Mouse (Mus musculus) CH12F3 (cell line): ENCODE measurements around the gene Med18.
"Not testable (repeated sequence)": the region's sequence is repeated elsewhere in the genome, so short reads cannot be mapped to it uniquely, and the experiment has no call there.

Experiments
- in situ Hi-C: fragments of 300-500 bp; cut with MboI; formaldehyde crosslinking; loops from 2 replicates; pipeline ENCODE4 v1.14.3; 2020; ENCODE audit warnings: low sequenced_read_pairs

Gene Med18

GRCm38 (mm10) chr4:132482956-132483608, 19.4 kb upstream of the Med18 start:
- in situ Hi-C loops, result no loop called here

- in situ Hi-C loops, result not testable (repeated sequence)
Measured at GRCm38 (mm10) chr4:132482104-132482503, 18.4 kb upstream of the Med18 start.

- in situ Hi-C loops, result no loop called here
Measured at GRCm38 (mm10) chr4:132477833-132478232, 14.1 kb upstream of the Med18 start.

- in situ Hi-C loops, result no loop called here
Measured at GRCm38 (mm10) chr4:132475895-132476878, 12.5 kb upstream of the Med18 start.

- in situ Hi-C loops, result no loop called here
Measured at GRCm38 (mm10) chr4:132474631-132475030, 10.9 kb upstream of the Med18 start.

GRCm38 (mm10) chr4:132473411-132473810, 9.7 kb upstream of the Med18 start:
- in situ Hi-C loops, result no loop called here

GRCm38 (mm10) chr4:132469873-132470272, 6.2 kb upstream of the Med18 start:
- in situ Hi-C loops, result no loop called here

GRCm38 (mm10) chr4:132464255-132464613, 513 bp upstream of the Med18 start:
- in situ Hi-C loops, result no loop called here

- in situ Hi-C loops, result no loop called here
Measured at GRCm38 (mm10) chr4:132462836-132463235, 885 bp downstream of the Med18 start.

- in situ Hi-C loops, result no loop called here
Measured at GRCm38 (mm10) chr4:132460225-132460624, 3.5 kb downstream of the Med18 start.

- in situ Hi-C loops, result no loop called here
Measured at GRCm38 (mm10) chr4:132455561-132455960, 8.2 kb downstream of the Med18 start.

- in situ Hi-C loops, result no loop called here
Measured at GRCm38 (mm10) chr4:132455146-132455545, 8.6 kb downstream of the Med18 start.

- in situ Hi-C loops, result no loop called here
Measured at GRCm38 (mm10) chr4:132454216-132454615, 9.5 kb downstream of the Med18 start.

GRCm38 (mm10) chr4:132449778-132450177, 13.9 kb downstream of the Med18 start:
- in situ Hi-C loops, result no loop called here

- in situ Hi-C loops, result no loop called here
Measured at GRCm38 (mm10) chr4:132446105-132446504, 17.6 kb downstream of the Med18 start.

- in situ Hi-C loops, result no loop called here
Measured at GRCm38 (mm10) chr4:132444516-132444915, 19.2 kb downstream of the Med18 start.

GRCm38 (mm10) chr4:132437857-132438256, 25.9 kb downstream of the Med18 start:
- in situ Hi-C loops, result no loop called here

GRCm38 (mm10) chr4:132432717-132433372, 30.9 kb downstream of the Med18 start:
- in situ Hi-C loops, result no loop called here

- in situ Hi-C loops, result no loop called here
Measured at GRCm38 (mm10) chr4:132428022-132428542, 35.6 kb downstream of the Med18 start.

GRCm38 (mm10) chr4:132427493-132427892, 36.2 kb downstream of the Med18 start:
- in situ Hi-C loops, result no loop called here

- in situ Hi-C loops, result no loop called here
Measured at GRCm38 (mm10) chr4:132426021-132426420, 37.7 kb downstream of the Med18 start.
